ENCODE assay signal across 8 mouse cellular contexts in the genomic region with DNA sequence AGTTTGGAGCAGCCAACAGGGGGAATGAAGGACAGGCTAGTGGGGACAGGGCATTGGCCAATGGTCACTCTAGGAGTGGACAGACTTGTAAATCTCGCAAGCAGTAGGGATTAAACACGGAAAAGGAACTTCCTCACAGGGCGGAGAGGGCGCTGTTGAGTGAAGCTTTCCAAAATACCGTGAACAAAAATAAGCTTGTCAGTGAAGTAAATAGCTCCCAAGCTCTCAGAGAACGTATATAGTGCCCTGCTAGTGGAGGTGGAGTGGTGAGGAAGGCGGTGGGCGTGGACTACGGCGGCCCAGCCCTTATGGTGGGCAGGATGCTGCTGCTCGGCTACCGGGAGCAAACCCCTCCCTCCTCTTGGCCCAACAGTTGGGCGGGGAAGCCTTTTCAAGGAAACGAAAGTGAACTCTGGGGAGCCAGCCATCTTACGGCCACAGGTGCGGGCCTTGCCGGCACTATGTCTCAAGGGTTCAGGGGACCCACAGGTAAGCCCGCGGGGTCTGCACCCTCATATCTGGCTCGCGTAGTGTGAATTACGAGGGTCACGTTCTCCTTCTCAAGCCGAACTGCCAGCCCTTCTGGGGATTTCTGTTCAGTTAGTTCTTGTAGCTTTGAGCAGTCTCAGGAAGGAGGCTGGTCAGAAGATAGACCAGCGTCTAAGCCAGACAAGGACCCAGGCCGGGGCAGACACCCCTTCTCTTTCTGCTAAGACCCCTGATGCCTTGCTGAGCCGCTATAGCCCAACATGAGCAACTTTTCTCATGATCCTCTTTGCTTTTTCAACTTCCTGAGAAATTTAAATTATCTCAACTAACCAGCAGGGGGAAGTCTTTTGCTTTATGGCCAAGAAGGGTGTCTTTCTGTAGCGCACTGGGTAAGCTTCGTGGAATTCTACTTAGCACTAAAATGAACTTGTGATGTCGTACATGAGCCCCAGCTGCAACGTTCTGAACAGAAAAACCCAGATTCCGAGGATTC. TPM values are rescaled to one million over a fixed set of nuclear protein-coding genes. Genes with fewer than 3 reads are reported as not detected.
A peak's percentile ranks its signal among the peaks of the same experiment; 100 is the strongest.
DNase-seq lines count a peak whose midpoint lies in the region; ATAC-seq lines count a peak whose summit lies in the region.

No protein-coding gene starts in this region.

- DNase-seq in left cerebral cortex, adult 18-20 months (ENCODE audit: low spot score in 2 of 2), result peak; percentile 50 to 57
- no peak for DNase-seq in left cerebral cortex, adult 11 months (ENCODE audit: low spot score)
- DNase-seq in embryo, embryonic 10 days (ENCODE audit: low spot score), result peak; percentile 88
- DNase-seq in gastrocnemius, postnatal 14 days, result peak; percentile 83
- DNase-seq in induced T-regulatory cell, adult 2 months (ENCODE audit: low read depth), result peak; percentile 96
- DNase-seq in spleen, adult 18-20 months, result peak; percentile 85 to 86

- 3% methylated on average over 32 of the region's 32 CpGs for WGBS in limb, embryonic 12.5 days
- 5% methylated on average over 32 of the region's 32 CpGs for WGBS in midbrain, embryonic 13.5 days

- intact Hi-C loops in gastrocnemius, postnatal 14 days (cut with DNase I; ENCODE audit: low total_unique reads), result no loop called here

- peak overlapping the region; percentile 58 for H3K9ac ChIP-seq in limb, embryonic 12.5 days (replicated peaks)
- H3K9ac ChIP-seq in midbrain, embryonic 13.5 days (replicated peaks), result peak overlapping the region; percentile 36

- no peaks in the 10 kb centered on the region for H3K9me3 ChIP-seq in limb, embryonic 12.5 days
- no peaks in the 10 kb centered on the region for H3K9me3 ChIP-seq in midbrain, embryonic 13.5 days

- no peaks in the 10 kb centered on the region for H3K27me3 ChIP-seq in limb, embryonic 12.5 days
- H3K27me3 ChIP-seq in midbrain, embryonic 13.5 days, result no peaks in the 10 kb centered on the region

- peak overlapping the region; percentile 68 for H3K27ac ChIP-seq in limb, embryonic 12.5 days
- no peak overlapping the region; the same call in 1 of the 2 replicates for H3K27ac ChIP-seq in midbrain, embryonic 13.5 days

- peaks cover 14% of the 10 kb centered on the region for H3K4me1 ChIP-seq in limb, embryonic 12.5 days (replicated peaks)
- H3K4me1 ChIP-seq in midbrain, embryonic 13.5 days (replicated peaks), result peaks cover 20% of the 10 kb centered on the region

- peak overlapping the region; percentile 56 for H3K4me3 ChIP-seq in limb, embryonic 12.5 days (replicated peaks)
- peak overlapping the region; percentile 36 for H3K4me3 ChIP-seq in midbrain, embryonic 13.5 days (replicated peaks)

- ATAC-seq in limb, embryonic 12.5 days (ENCODE audit: insufficient number of reproducible peaks, insufficient read depth, low FRiP score, low TSS enrichment, low read depth), result peak; percentile 80
- ATAC-seq in midbrain, embryonic 13.5 days, result peak; percentile 75

- H3K36me3 ChIP-seq in limb, embryonic 12.5 days, result peaks cover 6% of the 10 kb centered on the region; the same call in 1 of the 2 replicates
- H3K36me3 ChIP-seq in midbrain, embryonic 13.5 days, result peaks cover 3% of the 10 kb centered on the region; the same call in 1 of the 2 replicates

- H3K4me2 ChIP-seq in limb, embryonic 12.5 days, result peak overlapping the region; percentile 79
- H3K4me2 ChIP-seq in midbrain, embryonic 13.5 days (replicated peaks), result peak overlapping the region; percentile 53

RNA-seq across cellular contexts. Expression of gene Adar, which starts 15.8 kb away (rescaled TPM):
- 100 to 1,000 TPM; 137 to 151 TPM for total RNA-seq in left cerebral cortex, adult 18-20 months (2021)
- 1 to 10 TPM; 4.2 to 4.4 TPM for total RNA-seq in gastrocnemius, postnatal 14 days (2021)
- 15.5 and 15.7 TPM in 2 replicates for polyA plus RNA-seq in limb, embryonic 12.5 days (2016; fragmentation: Nextera tagmentation; extraction: Ambion mirVana)
- polyA plus RNA-seq in midbrain, embryonic 13.5 days (2015; fragmentation: Nextera tagmentation; extraction: Ambion mirVana), result 22.1 and 23.2 TPM in 2 replicates

RNA-seq across cellular contexts. Expression of gene Chrnb2, which starts 33.8 kb away (rescaled TPM):
- 10 to 100 TPM; 28.6 to 30.0 TPM for total RNA-seq in left cerebral cortex, adult 18-20 months (2021)
- under 1 TPM; 0.12 to 0.13 TPM for total RNA-seq in gastrocnemius, postnatal 14 days (2021)
- 0.51 and 0.81 TPM in 2 replicates for polyA plus RNA-seq in limb, embryonic 12.5 days (2016; fragmentation: Nextera tagmentation; extraction: Ambion mirVana)
- polyA plus RNA-seq in midbrain, embryonic 13.5 days (2015; fragmentation: Nextera tagmentation; extraction: Ambion mirVana), result 31.8 and 32.3 TPM in 2 replicates

RNA-seq across cellular contexts. Expression of gene Ube2q1, which starts 42.8 kb away (rescaled TPM):
- 10 to 100 TPM; 86.0 to 90.3 TPM for total RNA-seq in left cerebral cortex, adult 18-20 months (2021)
- 10 to 100 TPM; 12.7 to 14.9 TPM for total RNA-seq in gastrocnemius, postnatal 14 days (2021)
- polyA plus RNA-seq in limb, embryonic 12.5 days (2016; fragmentation: Nextera tagmentation; extraction: Ambion mirVana), result 15.9 and 18.1 TPM in 2 replicates
- 13.4 and 15.8 TPM in 2 replicates for polyA plus RNA-seq in midbrain, embryonic 13.5 days (2015; fragmentation: Nextera tagmentation; extraction: Ambion mirVana)

Comparison
In these comparisons a context has a peak if more than half of its experiments do, and no peak if none do; other contexts are left out.
1. RNA of gene Adar, which starts 15.8 kb away (total RNA-seq): 137 to 151 TPM in left cerebral cortex, adult 18-20 months; 4.2 to 4.4 TPM in gastrocnemius, postnatal 14 days; every median in the first group is over 10 times any median in the second.
2. RNA of gene Chrnb2, which starts 33.8 kb away (total RNA-seq): 28.6 to 30.0 TPM in left cerebral cortex, adult 18-20 months; 0.12 to 0.13 TPM in gastrocnemius, postnatal 14 days; every median in the first group is over 10 times any median in the second.
3. RNA of gene Ube2q1, which starts 42.8 kb away (total RNA-seq): 86.0 to 90.3 TPM in left cerebral cortex, adult 18-20 months; 12.7 to 14.9 TPM in gastrocnemius, postnatal 14 days; every median in the first group is over 4 times any median in the second.